Mouse (Mus musculus): ENCODE measurements around the gene Slc25a39. TPM values are rescaled to one million over a fixed set of nuclear protein-coding genes. Genes with fewer than 3 reads are reported as not detected.
"Not testable (repeated sequence)": the region's sequence is repeated elsewhere in the genome, so short reads cannot be mapped to it uniquely, and the experiment has no call there.

Gene Slc25a39
- polyA plus RNA-seq, 1 experiment from 2014 or later, result 168 TPM

DNA sequence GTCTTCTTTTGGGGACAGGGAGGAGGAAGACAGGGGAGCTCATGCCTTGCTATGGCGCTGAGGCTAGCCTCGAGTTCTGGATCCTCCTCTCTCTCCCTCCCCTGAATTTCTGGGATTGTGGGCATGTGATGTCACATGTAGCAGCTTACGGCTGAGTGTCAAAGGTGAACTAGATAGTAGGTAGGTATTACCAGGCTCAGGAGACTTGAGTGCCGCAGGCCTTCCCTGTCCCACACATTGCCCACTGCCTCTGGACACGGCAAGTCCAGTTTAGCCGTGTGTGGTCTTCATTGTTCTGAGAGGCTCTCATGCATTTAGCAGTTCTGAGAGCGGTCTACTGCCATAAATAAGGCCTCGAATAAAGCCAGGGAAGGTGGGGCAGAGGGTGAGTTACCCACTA, 5.3 kb upstream of the Slc25a39 start:
- 72% methylated on average over 8 of the region's 8 CpGs for WGBS
- H3K9ac ChIP-seq (replicated peaks; ENCODE audit: low read length), result no peak overlapping the region
- H3K27me3 ChIP-seq (ENCODE audit: control insufficient read depth, insufficient read depth, low read length), result no peaks in the 10 kb centered on the region
- H3K4me1 ChIP-seq (ENCODE audit: control insufficient read depth, insufficient read depth, low read length), result no peaks in the 10 kb centered on the region
- ATAC-seq (replicated peaks; ENCODE audit: insufficient number of reproducible peaks, low FRiP score, low TSS enrichment, low read depth) (no peak), DNase-seq (ENCODE audit: low spot score) (no peak)
- no peaks in the 10 kb centered on the region for H3K9me3 ChIP-seq (replicated peaks; ENCODE audit: control insufficient read depth, low read length)
- H3K4me2 ChIP-seq (ENCODE audit: low read depth, low read length), result no peak overlapping the region
- no peaks in the 10 kb centered on the region for H3K36me3 ChIP-seq (replicated peaks; ENCODE audit: control insufficient read depth, insufficient read depth, low read depth, low read length)
- no peak overlapping the region for H3K4me3 ChIP-seq (ENCODE audit: low read depth, low read length)
- no peak overlapping the region for H3K27ac ChIP-seq (replicated peaks; ENCODE audit: low read depth, low read length)

DNA sequence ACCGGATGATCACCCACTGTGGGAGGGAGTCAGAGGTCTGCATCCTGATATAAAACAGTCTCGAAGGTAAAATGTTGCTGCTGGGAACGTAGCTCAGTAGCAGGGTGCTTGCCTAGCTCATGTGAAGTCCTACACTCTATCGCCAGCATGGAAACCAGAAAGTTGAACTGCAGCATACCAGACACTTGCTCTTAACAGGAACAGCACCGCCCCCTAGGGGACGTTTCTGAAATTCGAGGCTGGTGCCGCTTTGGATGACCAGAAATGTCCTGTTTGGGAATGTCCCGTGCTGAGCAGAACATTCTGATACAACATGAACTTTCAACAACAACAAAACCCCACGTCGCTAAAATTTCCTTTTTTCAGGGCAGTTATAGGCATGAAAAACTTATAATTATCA, 4.0 kb upstream of the Slc25a39 start:
- Histone ChIP-seq H3K27ac (replicated peaks; ENCODE audit: low read depth, low read length) (no peak overlapping the region), H3K36me3 (replicated peaks; ENCODE audit: control insufficient read depth, insufficient read depth, low read depth, low read length) (no peaks in the 10 kb centered on the region), H3K9ac (replicated peaks; ENCODE audit: low read length) (no peak overlapping the region), H3K4me1 (ENCODE audit: control insufficient read depth, insufficient read depth, low read length) (no peaks in the 10 kb centered on the region), H3K4me3 (ENCODE audit: low read depth, low read length) (no peak overlapping the region), H3K4me2 (ENCODE audit: low read depth, low read length) (no peak overlapping the region), H3K27me3 (ENCODE audit: control insufficient read depth, insufficient read depth, low read length) (no peaks in the 10 kb centered on the region), H3K9me3 (replicated peaks; ENCODE audit: control insufficient read depth, low read length) (no peaks in the 10 kb centered on the region)
- no peak for ATAC-seq (replicated peaks; ENCODE audit: insufficient number of reproducible peaks, low FRiP score, low TSS enrichment, low read depth)
- peak; percentile 96 for DNase-seq (ENCODE audit: low spot score)
- WGBS, result 7% methylated on average over 11 of the region's 11 CpGs

DNA sequence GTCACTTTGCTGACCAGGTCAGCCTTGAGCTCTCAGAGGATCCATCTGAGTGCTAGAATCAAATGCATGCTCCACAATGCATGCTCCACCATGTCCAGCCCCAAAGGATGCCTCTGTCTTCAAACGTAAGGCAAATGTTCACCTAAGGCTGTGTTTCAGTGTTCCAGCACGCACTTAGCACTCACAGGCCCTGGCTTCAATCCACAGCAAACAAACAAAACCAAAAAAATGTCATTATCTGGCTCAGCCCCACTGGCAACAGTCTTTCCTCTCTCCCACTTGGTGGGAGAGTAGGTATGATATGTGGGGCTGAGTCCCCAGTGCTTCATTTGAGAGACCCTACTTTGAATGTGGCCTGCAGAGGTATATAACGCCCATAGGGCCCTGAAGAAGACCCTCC, 3.3 kb upstream of the Slc25a39 start:
- DNase-seq (ENCODE audit: low spot score) (no peak), ATAC-seq (replicated peaks; ENCODE audit: insufficient number of reproducible peaks, low FRiP score, low TSS enrichment, low read depth) (no peak)
- no peak overlapping the region for H3K4me2 ChIP-seq (ENCODE audit: low read depth, low read length)
- no peak overlapping the region for H3K4me3 ChIP-seq (ENCODE audit: low read depth, low read length)
- H3K4me1 ChIP-seq (ENCODE audit: control insufficient read depth, insufficient read depth, low read length), result 0 out of 2 replicates have a peak, but pooled peaks cover 3% of the 10 kb centered on the region
- H3K36me3 ChIP-seq (replicated peaks; ENCODE audit: control insufficient read depth, insufficient read depth, low read depth, low read length), result no peaks in the 10 kb centered on the region
- 81% methylated on average over 3 of the region's 3 CpGs for WGBS
- no peaks in the 10 kb centered on the region for H3K27me3 ChIP-seq (ENCODE audit: control insufficient read depth, insufficient read depth, low read length)
- no peak overlapping the region for H3K27ac ChIP-seq (replicated peaks; ENCODE audit: low read depth, low read length)
- no peaks in the 10 kb centered on the region for H3K9me3 ChIP-seq (replicated peaks; ENCODE audit: control insufficient read depth, low read length)
- H3K9ac ChIP-seq (replicated peaks; ENCODE audit: low read length), result no peak overlapping the region

DNA sequence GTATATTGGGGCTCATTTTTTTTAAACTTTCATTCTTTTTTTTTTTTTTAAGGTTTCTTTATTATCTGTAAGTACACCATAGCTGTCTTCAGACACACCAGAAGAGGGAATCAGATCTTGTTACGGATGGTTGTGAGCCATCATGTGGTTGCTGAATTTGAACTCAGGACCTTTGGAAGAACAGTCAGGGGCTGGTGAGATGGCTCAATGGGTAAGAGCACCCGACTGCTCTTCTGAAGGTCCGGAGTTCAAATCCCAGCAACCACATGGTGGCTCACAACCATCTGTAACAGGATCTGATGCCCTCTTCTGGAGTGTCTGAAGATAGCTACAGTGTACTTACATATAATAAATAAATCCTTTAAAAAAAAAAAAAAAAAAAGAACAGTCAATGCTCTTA, 2.6 kb upstream of the Slc25a39 start:
- ATAC-seq (replicated peaks; ENCODE audit: insufficient number of reproducible peaks, low FRiP score, low TSS enrichment, low read depth); H3K4me1 ChIP-seq (ENCODE audit: control insufficient read depth, insufficient read depth, low read length); H3K4me2 ChIP-seq (ENCODE audit: low read depth, low read length); H3K9ac ChIP-seq (replicated peaks; ENCODE audit: low read length); H3K9me3 ChIP-seq (replicated peaks; ENCODE audit: control insufficient read depth, low read length); H3K27ac ChIP-seq (replicated peaks; ENCODE audit: low read depth, low read length); DNase-seq (ENCODE audit: low spot score); H3K36me3 ChIP-seq (replicated peaks; ENCODE audit: control insufficient read depth, insufficient read depth, low read depth, low read length); H3K27me3 ChIP-seq (ENCODE audit: control insufficient read depth, insufficient read depth, low read length); H3K4me3 ChIP-seq (ENCODE audit: low read depth, low read length): not testable (repeated sequence)
- 92% methylated on average over 3 of the region's 3 CpGs for WGBS

DNA sequence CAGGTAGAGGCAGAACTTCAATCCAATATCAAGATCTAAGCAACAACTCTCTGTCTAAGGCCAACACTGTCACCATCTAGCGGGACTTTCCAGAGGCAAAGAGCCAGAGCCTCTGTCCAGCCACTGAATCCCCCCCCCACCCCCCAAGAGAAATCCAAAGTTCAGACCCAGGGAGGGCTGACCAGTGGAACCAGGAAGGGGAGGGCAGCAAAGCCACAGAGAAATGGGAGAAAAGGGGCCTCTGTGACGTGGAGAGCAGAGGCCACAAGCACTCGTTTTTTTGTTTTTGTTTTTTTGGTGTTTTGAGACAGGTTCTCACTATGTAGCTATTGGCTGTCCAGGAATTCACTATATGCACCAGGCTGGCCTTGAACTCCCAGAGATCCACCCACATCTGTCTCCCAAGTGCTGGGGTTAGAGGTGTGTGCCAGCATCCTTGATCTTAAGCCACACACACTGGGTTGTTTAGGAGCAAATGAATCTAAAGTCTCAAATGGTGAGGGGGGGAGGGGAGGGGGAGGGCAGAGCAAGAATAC, 2.1 kb upstream of the Slc25a39 start:
- no peak overlapping the region for H3K9ac ChIP-seq (replicated peaks; ENCODE audit: low read length)
- no peak for DNase-seq (ENCODE audit: low spot score)
- no peaks in the 10 kb centered on the region for H3K36me3 ChIP-seq (replicated peaks; ENCODE audit: control insufficient read depth, insufficient read depth, low read depth, low read length)
- no peaks in the 10 kb centered on the region for H3K27me3 ChIP-seq (ENCODE audit: control insufficient read depth, insufficient read depth, low read length)
- 72% methylated on average over 3 of the region's 3 CpGs for WGBS
- no peaks in the 10 kb centered on the region for H3K9me3 ChIP-seq (replicated peaks; ENCODE audit: control insufficient read depth, low read length)
- no peak overlapping the region for H3K4me3 ChIP-seq (ENCODE audit: low read depth, low read length)
- no peak overlapping the region for H3K4me2 ChIP-seq (ENCODE audit: low read depth, low read length)
- no peak overlapping the region for H3K27ac ChIP-seq (replicated peaks; ENCODE audit: low read depth, low read length)
- ATAC-seq (replicated peaks; ENCODE audit: insufficient number of reproducible peaks, low FRiP score, low TSS enrichment, low read depth), result no peak
- 0 out of 2 replicates have a peak, but pooled peaks cover 5% of the 10 kb centered on the region for H3K4me1 ChIP-seq (ENCODE audit: control insufficient read depth, insufficient read depth, low read length)

DNA sequence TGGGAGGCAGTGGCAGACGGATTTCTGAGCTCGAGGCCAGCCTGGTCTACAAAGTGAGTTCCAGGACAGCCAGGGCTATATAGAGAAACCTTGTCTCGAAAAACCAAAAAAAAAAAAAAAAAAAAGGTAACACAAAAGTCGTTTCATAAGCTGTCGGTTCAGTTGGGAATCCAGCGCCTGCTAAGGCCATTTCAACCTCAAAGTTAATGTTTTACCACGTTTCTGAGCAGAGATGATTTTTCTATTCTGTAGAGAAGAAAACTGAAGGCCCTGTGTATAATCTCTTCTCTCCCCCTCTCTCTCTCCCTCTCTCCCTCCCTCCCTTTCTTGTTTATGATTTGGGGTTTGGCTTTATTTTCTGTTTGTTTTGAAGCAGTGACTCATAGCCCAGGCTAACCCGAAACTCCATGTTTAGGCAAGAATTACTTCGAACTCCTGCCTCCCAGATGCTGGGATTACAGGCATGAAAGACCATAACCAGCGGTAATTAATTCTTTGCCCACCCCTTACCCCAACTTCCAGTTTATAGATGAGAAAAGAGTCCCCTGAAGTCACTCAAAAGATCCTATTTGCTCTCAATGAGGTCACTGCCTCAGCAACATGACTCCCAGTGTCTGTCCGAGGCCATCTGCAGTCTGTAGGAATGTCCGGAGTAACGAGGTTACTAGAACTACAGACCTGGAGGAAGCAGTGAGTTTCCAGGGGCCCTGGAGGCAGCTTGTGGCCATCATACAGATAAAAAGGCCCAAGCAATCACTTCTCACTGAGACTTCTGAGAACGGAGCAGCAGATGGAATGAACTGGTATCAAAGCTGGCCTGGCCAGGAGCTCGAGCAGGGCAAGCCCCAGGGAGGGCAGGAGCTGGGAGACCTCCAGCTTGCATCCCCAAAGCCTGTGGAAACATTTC, 1.4 kb upstream of the Slc25a39 start:
- H3K4me1 ChIP-seq (ENCODE audit: control insufficient read depth, insufficient read depth, low read length), result 0 out of 2 replicates have a peak, but pooled peaks cover 5% of the 10 kb centered on the region
- ATAC-seq (replicated peaks; ENCODE audit: insufficient number of reproducible peaks, low FRiP score, low TSS enrichment, low read depth) (no peak), DNase-seq (ENCODE audit: low spot score) (no peak)
- no peak overlapping the region for H3K27ac ChIP-seq (replicated peaks; ENCODE audit: low read depth, low read length)
- peak overlapping the region; percentile 28 for H3K4me2 ChIP-seq (ENCODE audit: low read depth, low read length)
- 39% methylated on average over 14 of the region's 15 CpGs for WGBS
- 0 out of 2 replicates have a peak overlapping the region, but pooled peaks have one; percentile 23 for H3K9ac ChIP-seq (replicated peaks; ENCODE audit: low read length)
- H3K27me3 ChIP-seq (ENCODE audit: control insufficient read depth, insufficient read depth, low read length), result no peaks in the 10 kb centered on the region
- H3K9me3 ChIP-seq (replicated peaks; ENCODE audit: control insufficient read depth, low read length), result no peaks in the 10 kb centered on the region
- peak overlapping the region; percentile 21 for H3K4me3 ChIP-seq (ENCODE audit: low read depth, low read length)
- no peaks in the 10 kb centered on the region for H3K36me3 ChIP-seq (replicated peaks; ENCODE audit: control insufficient read depth, insufficient read depth, low read depth, low read length)

DNA sequence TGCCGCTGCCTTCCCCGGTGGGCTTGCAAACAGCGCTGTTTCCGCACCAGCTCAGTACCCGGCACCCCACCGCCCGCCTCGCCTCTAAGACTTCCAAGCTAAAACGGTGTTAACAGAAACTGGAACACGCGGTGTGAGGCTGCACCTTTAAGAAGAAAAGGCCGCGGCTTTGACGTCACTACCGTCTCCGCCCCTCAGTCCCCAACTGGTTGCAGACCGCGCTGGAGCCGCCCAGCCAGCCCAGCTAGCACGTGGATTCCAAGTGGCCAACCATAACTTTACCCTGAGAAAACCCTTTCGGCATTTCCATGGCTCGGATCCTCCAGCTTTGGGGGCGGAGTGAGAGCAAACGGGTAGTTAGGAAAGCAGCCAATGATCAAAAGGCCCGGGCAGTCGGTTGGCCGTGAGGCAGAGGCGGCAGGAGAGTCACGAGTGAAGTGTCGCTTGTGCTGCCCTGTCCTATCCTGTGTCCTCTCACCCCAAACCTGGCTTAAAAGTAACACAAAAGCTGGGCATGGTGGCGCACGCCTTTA, 664 bp upstream of the Slc25a39 start:
- H3K4me1 ChIP-seq (ENCODE audit: control insufficient read depth, insufficient read depth, low read length), result 0 out of 2 replicates have a peak, but pooled peaks cover 5% of the 10 kb centered on the region
- H3K4me2 ChIP-seq (ENCODE audit: low read depth, low read length), result peak overlapping the region; percentile 75
- H3K9me3 ChIP-seq (replicated peaks; ENCODE audit: control insufficient read depth, low read length), result no peaks in the 10 kb centered on the region
- peak; percentile 91 for ATAC-seq (replicated peaks; ENCODE audit: insufficient number of reproducible peaks, low FRiP score, low TSS enrichment, low read depth)
- DNase-seq (ENCODE audit: low spot score), result peak; percentile 100
- under 1% methylated on average over 32 of the region's 32 CpGs for WGBS
- H3K9ac ChIP-seq (replicated peaks; ENCODE audit: low read length), result 0 out of 2 replicates have a peak overlapping the region, but pooled peaks have one; percentile 23
- H3K27me3 ChIP-seq (ENCODE audit: control insufficient read depth, insufficient read depth, low read length), result no peaks in the 10 kb centered on the region
- H3K27ac ChIP-seq (replicated peaks; ENCODE audit: low read depth, low read length), result peak overlapping the region; percentile 63
- H3K4me3 ChIP-seq (ENCODE audit: low read depth, low read length), result peak overlapping the region; percentile 82
- peaks cover 5% of the 10 kb centered on the region for H3K36me3 ChIP-seq (replicated peaks; ENCODE audit: control insufficient read depth, insufficient read depth, low read depth, low read length)

All from embryonic facial prominence, embryonic 11.5 days (tissue).